Mouse (Mus musculus) spleen, adult 2 months (tissue): ENCODE measurements around the gene Prune1. TPM values are rescaled to one million over a fixed set of nuclear protein-coding genes. Genes with fewer than 3 reads are reported as not detected.
A peak's percentile ranks its signal among the peaks of the same experiment; 100 is the strongest.

Source experiments
- DNase-seq, 2 experiments: peaks; one replicate each; pipeline versions ENCODE4 v3.0.0 to v3.0.0-alpha.2; 2012 to 2021; ENCODE audit warnings: low spot score in 2 of 2, low read depth in 1 of 2
- H3K27ac ChIP-seq: fragments of 200-500 bp; 2 replicates; pipeline ENCODE4 v1.5.1; 2012; ENCODE audit warnings: low read length, inconsistent platforms; ENCODE audit not compliant: insufficient read depth
- H3K27me3 ChIP-seq: fragments of 200-500 bp; 2 replicates; pipeline ENCODE4 v1.6.1; 2012; ENCODE audit warnings: mild to moderate bottlenecking, moderate library complexity, low read length, inconsistent platforms; ENCODE audit not compliant: control insufficient read depth, insufficient read depth
- H3K36me3 ChIP-seq: fragments of 200-500 bp; 2 replicates; pipeline ENCODE4 v1.6.1; 2012; ENCODE audit warnings: mild to moderate bottlenecking, low read length, inconsistent platforms; ENCODE audit not compliant: control insufficient read depth, insufficient read depth
- H3K4me1 ChIP-seq: fragments of 200-500 bp; 2 replicates; pipeline ENCODE4 v1.6.1; 2011; ENCODE audit warnings: inconsistent platforms; ENCODE audit not compliant: control insufficient read depth, insufficient read depth, insufficient read length
- H3K4me3 ChIP-seq: fragments of 200-500 bp; 2 replicates; pipeline ENCODE4 v1.5.1; 2011; ENCODE audit warnings: mild to moderate bottlenecking, inconsistent platforms; ENCODE audit not compliant: insufficient read depth, insufficient read length; ENCODE audit errors: extremely low read depth
- CTCF ChIP-seq: fragments of 200-500 bp; IDR thresholded peaks from 2 replicates; pipeline ENCODE4 v1.5.1; 2011; ENCODE audit warnings: mild to moderate bottlenecking, inconsistent platforms; ENCODE audit not compliant: insufficient read depth, insufficient read length, insufficient replicate concordance; ENCODE audit errors: extremely low read depth
- POLR2A ChIP-seq: fragments of 200-500 bp; IDR thresholded peaks from 2 replicates; pipeline ENCODE4 v1.6.1; 2011; ENCODE audit warnings: low read depth, low read length, inconsistent platforms
- WGBS: fragments of 180-500 bp; shearing (Covaris S2); methylation state at CpG from one replicate; pipeline ENCODE4 v1.1.7; 2018; 5-methylcytosine and 5-hydroxymethylcytosine counted together
- polyA plus RNA-seq: library from polyadenylated mRNA; depleted of rRNA; stranded (reverse); fragments of >200 nt; gene quantifications from 2 replicates; pipeline ENCODE4 v1.2.3, GENCODE M21; 2012

The Prune1 gene
- polyA plus RNA-seq, 1 experiment, result 7.7 TPM

- Histone ChIP-seq H3K27me3 (no peaks in the 10 kb centered on the region), H3K4me3 (no peak overlapping the region), H3K27ac (no peak overlapping the region), H3K36me3 (peaks cover 13% of the 10 kb centered on the region), H3K4me1 (no peaks in the 10 kb centered on the region)
- no peak for TF ChIP-seq CTCF
- no peak for TF ChIP-seq POLR2A
- WGBS, result 96% methylated on average over 3 of the region's 3 CpGs
- no peak for DNase-seq
These were observed 15.8 kb downstream of the Prune1 start for GRCm38 (mm10) chr3:95266052-95266451.

GRCm38 (mm10) chr3:95264724-95265123, 17.2 kb downstream of the Prune1 start:
- 84% methylated on average over 1 of the region's 1 CpGs for WGBS
- no peak overlapping the region for H3K4me3 ChIP-seq
- H3K4me1 ChIP-seq, result no peaks in the 10 kb centered on the region
- peaks cover 13% of the 10 kb centered on the region for H3K36me3 ChIP-seq
- H3K27ac ChIP-seq, result no peak overlapping the region
- no peaks in the 10 kb centered on the region for H3K27me3 ChIP-seq
- DNase-seq, result no peak
- no peak for TF ChIP-seq CTCF

- Histone ChIP-seq H3K4me3 (no peak overlapping the region), H3K4me1 (no peaks in the 10 kb centered on the region), H3K36me3 (peaks cover 13% of the 10 kb centered on the region), H3K27me3 (no peaks in the 10 kb centered on the region), H3K27ac (no peak overlapping the region)
- peak; percentile 44 to 79 for DNase-seq
- TF ChIP-seq CTCF, result peak; percentile 93
- no peak for TF ChIP-seq POLR2A
- 53% methylated on average over 11 of the region's 11 CpGs for WGBS
These were observed 18.7 kb downstream of the Prune1 start for GRCm38 (mm10) chr3:95263089-95263739.

- no peak for TF ChIP-seq CTCF
- no peak for TF ChIP-seq POLR2A
- no peak overlapping the region for H3K4me3 ChIP-seq
- DNase-seq, result no peak
- peaks cover 13% of the 10 kb centered on the region for H3K36me3 ChIP-seq
- WGBS, result 93% methylated on average over 4 of the region's 4 CpGs
- no peaks in the 10 kb centered on the region for H3K27me3 ChIP-seq
- H3K27ac ChIP-seq, result no peak overlapping the region
- H3K4me1 ChIP-seq, result no peaks in the 10 kb centered on the region
These were observed 19.9 kb downstream of the Prune1 start for GRCm38 (mm10) chr3:95261975-95262374.

GRCm38 (mm10) chr3:95256931-95257330, 24.9 kb downstream of the Prune1 start:
- H3K27ac ChIP-seq, result no peak overlapping the region

GRCm38 (mm10) chr3:95250783-95251424, 31.0 kb downstream of the Prune1 start, which contains the start of gene Bnipl:
Gene Bnipl, minus strand, starts transcription at chr3:95251193.
- no peak for DNase-seq
- Histone ChIP-seq H3K27ac (no peak within 1 kb of the TSS), H3K27me3 (no peaks in the 10 kb centered on the region), H3K4me1 (no peaks in the 10 kb centered on the region), H3K4me3 (no peak within 1 kb of the TSS), H3K36me3 (peaks cover 4% of the 10 kb centered on the region; the same call in 1 of the 2 replicates)
- TF ChIP-seq POLR2A, result no peak
- WGBS, result 57% methylated on average over 7 of the region's 7 CpGs

More at GRCm38 (mm10) chr3:95256931-95257330, 24.9 kb downstream of the Prune1 start:
- Histone ChIP-seq H3K4me1 (no peaks in the 10 kb centered on the region), H3K4me3 (no peak overlapping the region), H3K36me3 (peaks cover 11% of the 10 kb centered on the region), H3K27me3 (no peaks in the 10 kb centered on the region)
- 91% methylated on average over 5 of the region's 5 CpGs for WGBS
- no peak for TF ChIP-seq POLR2A
- TF ChIP-seq CTCF, result no peak
- DNase-seq, result no peak

GRCm38 (mm10) chr3:95250361-95250760, 31.5 kb downstream of the Prune1 start:
- Histone ChIP-seq H3K4me1 (no peaks in the 10 kb centered on the region), H3K27me3 (no peaks in the 10 kb centered on the region), H3K36me3 (peaks cover 4% of the 10 kb centered on the region; the same call in 1 of the 2 replicates), H3K4me3 (no peak overlapping the region), H3K27ac (no peak overlapping the region)
- no peak for TF ChIP-seq POLR2A
- no peak for TF ChIP-seq CTCF
- 88% methylated on average over 5 of the region's 5 CpGs for WGBS
- DNase-seq, result no peak
